Mouse (Mus musculus) testis, adult 2 months (tissue): ENCODE results near the gene Cldn22.

Experiments
- CTCF ChIP-seq: fragments of 200-500 bp; IDR thresholded peaks from 2 replicates; pipeline ENCODE4 v1.5.1; 2012; ENCODE audit warnings: low read depth, mild to moderate bottlenecking, inconsistent platforms, low read length, moderate library complexity; ENCODE audit not compliant: control insufficient read depth, insufficient read depth, insufficient replicate concordance
- POLR2A ChIP-seq: fragments of 200-500 bp; IDR thresholded peaks from 2 replicates; pipeline ENCODE4 v1.6.1; 2012; ENCODE audit warnings: low read depth, mild to moderate bottlenecking, inconsistent platforms, low read length, moderate library complexity; ENCODE audit not compliant: control insufficient read depth

- TF ChIP-seq POLR2A, result no peak
- TF ChIP-seq CTCF, result no peak
These were observed 32.3 kb upstream of the Cldn22 start for GRCm38 (mm10) chr8:47791986-47792385.
